Mouse (Mus musculus) limb, embryonic 15.5 days (tissue): ENCODE measurements at regions not wholly inside any gene's neighbourhood (a gene's known extent, or its start where the extent isn't known, plus 50 kb on each side); places are given as distances from the start of the nearest gene placed in this dataset.

Experiments
- ATAC-seq: fragments of 200-750 bp; cut with Nextera tagmentation; 2 replicates; pipeline ENCODE4 v1.8.0; 2017; ENCODE audit warnings: low read depth, moderate TSS enrichment; ENCODE audit not compliant: insufficient number of reproducible peaks, low FRiP score, low TSS enrichment
- H3K27ac ChIP-seq: fragments of 300-500 bp; sonication (generic); 2 replicates; pipeline ENCODE4 v1.5.1; 2015; ENCODE audit warnings: moderate library complexity, mild to moderate bottlenecking, inconsistent platforms
- H3K27me3 ChIP-seq: fragments of 300-500 bp; sonication (generic); 2 replicates; pipeline ENCODE4 v1.6.1; 2015; ENCODE audit warnings: inconsistent platforms
- H3K36me3 ChIP-seq: fragments of 300-500 bp; sonication (generic); 2 replicates; pipeline ENCODE4 v1.6.1; 2015; ENCODE audit warnings: inconsistent platforms
- H3K4me1 ChIP-seq: fragments of 300-500 bp; sonication (generic); 2 replicates; pipeline ENCODE4 v1.6.1; 2015; ENCODE audit warnings: inconsistent platforms
- H3K4me2 ChIP-seq: fragments of 300-500 bp; sonication (generic); 2 replicates; pipeline ENCODE4 v1.6.1; 2015; ENCODE audit warnings: mild to moderate bottlenecking, inconsistent platforms
- H3K4me3 ChIP-seq: fragments of 300-500 bp; sonication (generic); 2 replicates; pipeline ENCODE4 v1.5.1; 2015; ENCODE audit warnings: mild to moderate bottlenecking, inconsistent platforms
- H3K9ac ChIP-seq: fragments of 300-500 bp; sonication (generic); 2 replicates; pipeline ENCODE4 v1.6.1; 2015; ENCODE audit warnings: inconsistent platforms
- H3K9me3 ChIP-seq: fragments of 300-500 bp; sonication (generic); 2 replicates; pipeline ENCODE4 v1.6.1; 2016; ENCODE audit warnings: inconsistent platforms
- WGBS: fragments of 180-500 bp; shearing (Covaris S2); methylation state at CpG from one replicate; pipeline ENCODE4 v1.1.7; 2015; 5-methylcytosine and 5-hydroxymethylcytosine counted together

GRCm38 (mm10) chr12:77742716-77743115 is 451.3 kb upstream of the Gm6657 start:
- no peak overlapping the region for H3K9ac ChIP-seq
- ATAC-seq = no peak
- H3K4me3 ChIP-seq = no peak overlapping the region
- H3K4me1 ChIP-seq = no peaks in the 10 kb centered on the region
- H3K27ac ChIP-seq = no peak overlapping the region
- H3K4me2 ChIP-seq = no peak overlapping the region
- H3K36me3 ChIP-seq = no peaks in the 10 kb centered on the region
- WGBS = 61% methylated on average over 3 of the region's 3 CpGs
- no peaks in the 10 kb centered on the region for H3K27me3 ChIP-seq
- no peaks in the 10 kb centered on the region for H3K9me3 ChIP-seq

- 75% methylated on average over 3 of the region's 3 CpGs for WGBS
These were observed 444.5 kb upstream of the Gm6657 start for GRCm38 (mm10) chr12:77749438-77750007.

GRCm38 (mm10) chr12:77752181-77752580 is 441.9 kb upstream of the Gm6657 start:
- no peaks in the 10 kb centered on the region for H3K36me3 ChIP-seq
- WGBS = 83% methylated on average over 5 of the region's 5 CpGs
- no peak for ATAC-seq

More at GRCm38 (mm10) chr12:77749438-77750007, 444.5 kb upstream of the Gm6657 start:
- no peak overlapping the region for H3K4me2 ChIP-seq
- no peaks in the 10 kb centered on the region for H3K4me1 ChIP-seq
- ATAC-seq = no peak
- no peak overlapping the region for H3K4me3 ChIP-seq
- no peaks in the 10 kb centered on the region for H3K27me3 ChIP-seq
- no peak overlapping the region for H3K27ac ChIP-seq
- H3K9ac ChIP-seq = no peak overlapping the region
- H3K9me3 ChIP-seq = no peaks in the 10 kb centered on the region
- H3K36me3 ChIP-seq = no peaks in the 10 kb centered on the region

GRCm38 (mm10) chr12:77756021-77756420 is 438.0 kb upstream of the Gm6657 start:
- WGBS = 52% methylated on average over 7 of the region's 7 CpGs
- no peaks in the 10 kb centered on the region for H3K4me1 ChIP-seq
- no peak overlapping the region for H3K4me3 ChIP-seq
- no peak overlapping the region for H3K27ac ChIP-seq
- no peak overlapping the region for H3K4me2 ChIP-seq
- H3K9me3 ChIP-seq = no peaks in the 10 kb centered on the region
- H3K9ac ChIP-seq = no peak overlapping the region
- no peaks in the 10 kb centered on the region for H3K27me3 ChIP-seq
- ATAC-seq = no peak
- no peaks in the 10 kb centered on the region for H3K36me3 ChIP-seq

More at GRCm38 (mm10) chr12:77752181-77752580, 441.9 kb upstream of the Gm6657 start:
- no peaks in the 10 kb centered on the region for H3K9me3 ChIP-seq
- no peak overlapping the region for H3K9ac ChIP-seq
- H3K4me3 ChIP-seq = no peak overlapping the region
- H3K27ac ChIP-seq = no peak overlapping the region
- no peaks in the 10 kb centered on the region for H3K27me3 ChIP-seq
- H3K4me1 ChIP-seq = no peaks in the 10 kb centered on the region
- no peak overlapping the region for H3K4me2 ChIP-seq

- 52% methylated on average over 3 of the region's 3 CpGs for WGBS
- no peak overlapping the region for H3K4me3 ChIP-seq
- H3K27me3 ChIP-seq = no peaks in the 10 kb centered on the region
- no peak overlapping the region for H3K27ac ChIP-seq
- H3K4me1 ChIP-seq = no peaks in the 10 kb centered on the region
- H3K36me3 ChIP-seq = no peaks in the 10 kb centered on the region
- H3K4me2 ChIP-seq = no peak overlapping the region
- no peak overlapping the region for H3K9ac ChIP-seq
- H3K9me3 ChIP-seq = no peaks in the 10 kb centered on the region
- no peak for ATAC-seq
These were observed 433.1 kb upstream of the Gm6657 start for GRCm38 (mm10) chr12:77760976-77761375.

- WGBS = 87% methylated on average over 6 of the region's 6 CpGs
- Histone ChIP-seq H3K27ac (no peak overlapping the region), H3K36me3 (no peaks in the 10 kb centered on the region), H3K4me1 (no peaks in the 10 kb centered on the region), H3K9me3 (no peaks in the 10 kb centered on the region), H3K4me2 (no peak overlapping the region), H3K27me3 (no peaks in the 10 kb centered on the region), H3K9ac (no peak overlapping the region), H3K4me3 (no peak overlapping the region)
- no peak for ATAC-seq
These were observed 418.0 kb upstream of the Gm6657 start for GRCm38 (mm10) chr12:77776011-77776546.

- no peak overlapping the region for H3K4me2 ChIP-seq
- no peak overlapping the region for H3K27ac ChIP-seq
- no peak for ATAC-seq
- H3K36me3 ChIP-seq = no peaks in the 10 kb centered on the region
- no peaks in the 10 kb centered on the region for H3K27me3 ChIP-seq
- H3K4me3 ChIP-seq = no peak overlapping the region
- no peak overlapping the region for H3K9ac ChIP-seq
- H3K9me3 ChIP-seq = no peaks in the 10 kb centered on the region
- H3K4me1 ChIP-seq = no peaks in the 10 kb centered on the region
- WGBS = 82% methylated on average over 8 of the region's 8 CpGs
These were observed 417.3 kb upstream of the Gm6657 start for GRCm38 (mm10) chr12:77776755-77777154.

GRCm38 (mm10) chr12:77780885-77781698 is 412.9 kb upstream of the Gm6657 start:
- Histone ChIP-seq H3K9ac (no peak overlapping the region), H3K4me1 (no peaks in the 10 kb centered on the region), H3K36me3 (no peaks in the 10 kb centered on the region), H3K9me3 (no peaks in the 10 kb centered on the region), H3K4me3 (peak overlapping the region; percentile 31), H3K27ac (no peak overlapping the region), H3K27me3 (no peaks in the 10 kb centered on the region), H3K4me2 (peak overlapping the region; percentile 37)
- 22% methylated on average over 20 of the region's 20 CpGs for WGBS
- peak; percentile 40; the same call in 1 of the 2 replicates for ATAC-seq

GRCm38 (mm10) chr12:77783909-77784308 is 410.1 kb upstream of the Gm6657 start:
- Histone ChIP-seq H3K9me3 (no peaks in the 10 kb centered on the region), H3K4me1 (no peaks in the 10 kb centered on the region), H3K36me3 (no peaks in the 10 kb centered on the region), H3K27me3 (no peaks in the 10 kb centered on the region), H3K4me2 (no peak overlapping the region), H3K4me3 (no peak overlapping the region), H3K9ac (no peak overlapping the region), H3K27ac (no peak overlapping the region)
- ATAC-seq = no peak
- 91% methylated on average over 9 of the region's 9 CpGs for WGBS

- no peaks in the 10 kb centered on the region for H3K36me3 ChIP-seq
- 71% methylated on average over 6 of the region's 6 CpGs for WGBS
- no peak for ATAC-seq
- H3K4me1 ChIP-seq = peaks cover 9% of the 10 kb centered on the region
- H3K27me3 ChIP-seq = no peaks in the 10 kb centered on the region
- no peak overlapping the region for H3K4me3 ChIP-seq
- no peak overlapping the region for H3K9ac ChIP-seq
- no peaks in the 10 kb centered on the region for H3K9me3 ChIP-seq
- no peak overlapping the region for H3K4me2 ChIP-seq
- no peak overlapping the region for H3K27ac ChIP-seq
These were observed 408.4 kb upstream of the Gm6657 start for GRCm38 (mm10) chr12:77785647-77786046.

GRCm38 (mm10) chr12:77786678-77787077 is 407.4 kb upstream of the Gm6657 start:
- no peak for ATAC-seq
- H3K9ac ChIP-seq = no peak overlapping the region

GRCm38 (mm10) chr12:77788273-77788672 is 405.8 kb upstream of the Gm6657 start:
- no peaks in the 10 kb centered on the region for H3K36me3 ChIP-seq
- H3K27ac ChIP-seq = no peak overlapping the region
- peaks cover 12% of the 10 kb centered on the region for H3K4me1 ChIP-seq
- no peaks in the 10 kb centered on the region for H3K9me3 ChIP-seq
- no peak overlapping the region for H3K4me3 ChIP-seq
- no peak overlapping the region for H3K4me2 ChIP-seq
- no peak for ATAC-seq
- no peak overlapping the region for H3K9ac ChIP-seq
- H3K27me3 ChIP-seq = 0 out of 2 replicates have a peak, but pooled peaks cover 3% of the 10 kb centered on the region
- WGBS = 69% methylated on average over 2 of the region's 2 CpGs

More at GRCm38 (mm10) chr12:77786678-77787077, 407.4 kb upstream of the Gm6657 start:
- Histone ChIP-seq H3K27ac (no peak overlapping the region), H3K27me3 (0 out of 2 replicates have a peak, but pooled peaks cover 3% of the 10 kb centered on the region), H3K4me3 (no peak overlapping the region), H3K36me3 (no peaks in the 10 kb centered on the region), H3K4me1 (peaks cover 12% of the 10 kb centered on the region), H3K4me2 (no peak overlapping the region), H3K9me3 (no peaks in the 10 kb centered on the region)
- 73% methylated on average over 4 of the region's 4 CpGs for WGBS
